Mouse (Mus musculus): ENCODE results near the gene Cd22. TPM values are rescaled to one million over a fixed set of nuclear protein-coding genes. Genes with fewer than 3 reads are reported as not detected.
"Not testable (repeated sequence)": the region's sequence is repeated elsewhere in the genome, so short reads cannot be mapped to it uniquely, and the experiment has no call there.

Gene Cd22
- total RNA-seq, 2 experiments from 2014 or later: not detected

DNA sequence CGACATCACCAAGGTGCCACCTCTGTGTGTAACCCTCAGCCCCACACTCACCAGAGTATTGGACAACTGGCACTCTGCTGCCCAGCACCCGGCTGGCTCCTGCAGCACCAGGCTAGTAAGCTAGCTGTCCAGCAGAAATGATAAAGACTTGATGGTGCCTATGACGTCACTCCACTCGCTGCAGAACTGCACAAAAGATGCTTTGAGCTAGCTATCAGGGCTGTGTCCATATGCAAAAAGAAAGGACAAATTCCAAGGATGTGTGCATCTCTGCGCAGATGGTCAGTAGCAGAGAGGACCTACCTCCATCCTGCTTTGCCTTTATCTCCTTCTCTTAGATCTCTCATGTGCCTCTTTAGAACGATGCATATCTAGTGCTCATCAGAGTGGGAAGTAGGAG lies 24.1 kb downstream of the Cd22 start, which contains the start of gene Ffar3:
Ffar3 (minus strand) TSS at position 101 of the 400 bp plus-strand sequence.
- TF ChIP-seq CTCF (conservative IDR thresholded peaks at IDR 0.05): no peak
- no peak within 1 kb of the TSS for H3K27ac ChIP-seq
- no peak within 1 kb of the TSS for H3K4me3 ChIP-seq
- DNase-seq (ENCODE audit: low spot score in 2 of 2): no peak

DNA sequence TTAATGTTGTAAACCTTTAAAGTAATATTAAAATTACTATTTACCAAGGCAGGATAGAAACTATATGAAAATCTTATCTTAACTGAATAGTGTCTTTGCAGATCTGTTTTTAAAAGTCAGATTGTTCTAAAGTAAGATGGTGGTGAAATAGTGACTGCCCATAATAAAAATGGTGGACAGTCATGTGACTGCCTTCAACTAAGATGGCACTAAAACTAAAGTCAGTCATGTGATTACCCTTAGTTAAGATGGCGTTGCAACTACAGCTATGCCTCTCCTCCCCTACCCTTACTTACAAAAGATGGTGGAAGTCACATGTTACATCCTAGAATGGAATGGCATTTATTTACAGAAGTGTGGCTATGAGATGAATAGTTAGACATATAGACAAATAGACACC lies 28.7 kb downstream of the Cd22 start:
- no peak for TF ChIP-seq CTCF (conservative IDR thresholded peaks at IDR 0.05)
- no peak overlapping the region for H3K27ac ChIP-seq
- H3K4me3 ChIP-seq: no peak overlapping the region
- no peak for DNase-seq (ENCODE audit: low spot score in 2 of 2)

DNA sequence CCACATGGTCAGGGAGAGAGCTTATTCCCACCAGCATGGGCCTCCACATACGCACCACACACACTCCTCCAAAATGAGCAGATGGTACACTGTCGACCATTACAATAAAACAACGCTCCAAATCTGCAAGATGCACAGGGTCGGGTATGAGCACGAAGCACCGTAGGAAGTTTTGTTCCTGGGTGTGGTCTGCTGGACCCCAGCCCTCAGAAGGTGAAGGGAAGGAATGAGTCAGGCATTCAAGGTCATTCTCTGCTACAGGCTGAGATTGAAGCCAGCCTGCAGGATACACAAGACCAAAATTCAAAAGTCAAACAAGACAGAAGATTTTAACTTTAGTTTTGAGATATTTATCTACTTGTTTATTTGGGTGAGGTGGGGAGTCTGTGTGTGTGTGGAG lies 32.2 kb downstream of the Cd22 start:
- no peak for DNase-seq (ENCODE audit: low spot score in 2 of 2)

DNA sequence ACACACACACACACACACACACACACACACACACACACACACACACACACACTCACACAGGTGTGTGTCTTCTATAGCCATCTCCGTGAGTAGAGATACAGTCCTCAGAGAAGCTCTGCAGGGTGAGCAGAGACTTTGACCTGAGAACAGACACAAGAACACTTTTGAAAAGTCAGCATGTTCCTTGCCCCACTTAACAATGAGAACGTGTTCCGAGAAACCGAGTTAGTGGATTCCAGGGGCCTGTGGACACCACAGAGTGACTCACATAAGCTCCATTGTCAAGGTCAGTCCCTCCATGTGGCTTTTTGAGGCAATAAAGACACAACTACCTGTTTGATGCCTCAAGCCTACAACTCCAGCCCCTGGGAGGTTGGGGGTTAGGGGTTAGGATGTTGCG lies 32.8 kb downstream of the Cd22 start:
- no peak for TF ChIP-seq CTCF (conservative IDR thresholded peaks at IDR 0.05)
- Histone ChIP-seq H3K4me3 (no peak overlapping the region), H3K27ac (no peak overlapping the region)
- DNase-seq (ENCODE audit: low spot score in 2 of 2): no peak

More for the DNA sequence above, 32.2 kb downstream of the Cd22 start:
- no peak overlapping the region for H3K4me3 ChIP-seq
- TF ChIP-seq CTCF (conservative IDR thresholded peaks at IDR 0.05): no peak
- H3K27ac ChIP-seq: no peak overlapping the region

DNA sequence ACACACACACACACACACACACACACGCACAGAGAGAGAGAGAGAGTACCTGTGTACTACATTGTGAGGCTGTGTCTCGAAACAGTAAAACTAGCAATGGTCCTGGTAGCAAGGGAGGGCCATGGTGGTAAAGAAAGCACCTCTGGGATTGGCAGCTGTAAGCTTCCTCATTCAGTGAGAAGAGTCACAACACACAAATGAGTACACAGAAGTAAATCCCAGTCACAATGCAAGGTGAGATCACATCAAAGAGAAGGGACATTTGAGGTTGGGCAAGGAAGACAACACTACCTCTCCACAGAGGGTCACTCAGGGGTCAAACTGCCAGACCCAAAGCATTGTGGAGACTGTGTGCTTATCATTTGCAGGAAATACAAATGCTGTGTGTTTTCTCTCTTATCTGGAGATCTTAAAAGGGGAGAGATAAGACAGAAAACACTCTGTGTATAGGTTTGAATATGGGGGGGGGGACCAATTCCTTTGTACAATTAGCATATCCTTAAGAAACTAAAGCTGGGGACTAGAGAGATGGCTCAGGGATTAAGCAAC lies 33.6 kb downstream of the Cd22 start:
- Histone ChIP-seq H3K4me3 (no peak overlapping the region), H3K27ac (no peak overlapping the region)
- DNase-seq (ENCODE audit: low spot score in 2 of 2): no peak
- no peak for TF ChIP-seq CTCF (conservative IDR thresholded peaks at IDR 0.05)

DNA sequence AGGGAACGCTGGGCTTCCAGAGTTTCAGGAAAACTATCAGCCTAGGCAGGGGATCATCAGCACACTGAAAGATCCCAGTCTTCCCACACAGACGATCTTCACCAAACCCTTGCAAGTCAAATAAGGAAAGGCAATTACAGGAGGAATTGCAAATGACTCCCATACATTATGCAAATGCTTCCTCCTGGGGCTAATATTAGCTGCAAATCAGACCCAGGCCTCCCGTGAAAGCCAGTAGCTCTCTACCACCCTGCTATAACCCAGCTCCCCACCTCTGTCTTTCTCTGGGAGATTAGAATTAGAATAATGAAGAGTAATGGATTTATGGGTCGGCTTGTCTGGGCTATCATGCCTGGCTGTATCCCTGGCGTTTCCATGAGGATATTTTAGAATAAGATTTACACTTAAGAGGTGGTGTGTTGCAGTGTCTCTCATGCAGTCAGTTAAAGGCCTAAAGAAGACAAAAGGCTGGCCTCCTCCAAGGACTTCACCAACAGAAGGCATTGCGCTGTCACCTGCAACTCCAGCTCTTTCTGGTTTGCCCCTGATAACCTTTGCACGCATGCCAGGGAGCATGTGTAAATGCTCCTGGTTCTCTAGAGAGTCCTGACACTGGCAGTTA lies 35.4 kb downstream of the Cd22 start:
- no peak overlapping the region for H3K27ac ChIP-seq
- DNase-seq (ENCODE audit: low spot score in 2 of 2): no peak
- H3K4me3 ChIP-seq: no peak overlapping the region
- no peak for TF ChIP-seq CTCF (conservative IDR thresholded peaks at IDR 0.05)

DNA sequence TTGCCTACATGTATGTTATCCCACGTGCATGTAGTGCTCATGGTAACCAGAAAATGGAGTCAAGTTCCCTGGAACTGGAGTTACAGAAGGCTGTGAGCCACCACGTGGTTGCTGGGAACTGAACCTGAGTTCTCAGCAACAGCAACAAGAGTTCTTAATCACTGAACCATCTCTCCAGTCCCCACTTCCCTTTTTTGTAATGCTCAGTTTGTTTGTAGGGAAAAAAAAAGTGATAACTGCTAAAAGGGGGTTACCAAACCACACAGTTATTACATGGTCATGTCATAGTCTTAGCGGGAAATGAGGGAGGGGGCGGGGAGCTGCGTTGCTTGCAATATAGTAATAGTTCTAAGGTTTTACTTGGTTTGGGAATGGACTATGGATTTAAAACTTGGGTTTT lies 38.0 kb downstream of the Cd22 start:
- no peak for DNase-seq (ENCODE audit: low spot score in 2 of 2)
- TF ChIP-seq CTCF (conservative IDR thresholded peaks at IDR 0.05): no peak
- Histone ChIP-seq H3K4me3 (no peak overlapping the region), H3K27ac (no peak overlapping the region)

DNA sequence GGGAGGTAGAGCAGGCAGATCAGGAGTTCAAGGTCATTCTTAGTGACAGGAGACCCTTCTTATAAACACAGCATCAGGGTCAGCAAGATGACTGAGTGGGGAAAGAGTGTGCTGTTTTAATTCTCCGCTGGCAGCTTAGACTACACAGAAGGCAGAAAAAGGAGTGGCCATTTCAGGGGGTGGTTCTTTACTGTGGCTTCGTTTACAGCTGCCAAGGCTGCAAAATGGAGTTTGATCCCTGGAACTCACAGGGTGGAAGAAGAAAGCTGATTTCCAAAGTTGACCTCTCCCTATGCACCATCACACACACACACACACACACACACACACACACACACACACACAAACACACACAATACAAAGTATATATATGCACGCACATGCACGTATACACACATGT lies 38.8 kb downstream of the Cd22 start:
- no peak overlapping the region for H3K4me3 ChIP-seq
- TF ChIP-seq CTCF (conservative IDR thresholded peaks at IDR 0.05): no peak
- DNase-seq (ENCODE audit: low spot score in 2 of 2): no peak

DNA sequence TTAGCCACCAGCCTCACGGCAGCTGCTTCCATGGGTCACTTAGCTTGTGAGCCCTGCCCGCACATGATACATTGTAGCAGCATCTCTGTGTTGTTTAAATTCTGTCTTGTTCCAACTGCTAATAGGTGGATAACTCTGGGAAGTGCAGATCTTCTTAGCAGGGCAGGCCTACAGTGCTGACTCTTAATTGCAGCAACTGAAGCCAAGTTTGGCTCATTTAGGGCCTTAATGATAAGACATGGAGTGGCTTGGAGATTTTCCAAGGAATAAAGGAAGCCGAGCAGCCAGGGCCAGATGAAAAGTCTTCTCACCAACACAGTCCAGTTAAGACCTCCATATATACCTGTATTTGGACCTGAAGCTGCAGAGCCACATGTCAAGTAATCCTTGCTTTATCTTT lies 39.8 kb downstream of the Cd22 start:
- H3K4me3 ChIP-seq: no peak overlapping the region
- TF ChIP-seq CTCF (conservative IDR thresholded peaks at IDR 0.05): no peak
- H3K27ac ChIP-seq: no peak overlapping the region
- DNase-seq (ENCODE audit: low spot score in 2 of 2): no peak

More for the DNA sequence above, 38.8 kb downstream of the Cd22 start:
- no peak overlapping the region for H3K27ac ChIP-seq

DNA sequence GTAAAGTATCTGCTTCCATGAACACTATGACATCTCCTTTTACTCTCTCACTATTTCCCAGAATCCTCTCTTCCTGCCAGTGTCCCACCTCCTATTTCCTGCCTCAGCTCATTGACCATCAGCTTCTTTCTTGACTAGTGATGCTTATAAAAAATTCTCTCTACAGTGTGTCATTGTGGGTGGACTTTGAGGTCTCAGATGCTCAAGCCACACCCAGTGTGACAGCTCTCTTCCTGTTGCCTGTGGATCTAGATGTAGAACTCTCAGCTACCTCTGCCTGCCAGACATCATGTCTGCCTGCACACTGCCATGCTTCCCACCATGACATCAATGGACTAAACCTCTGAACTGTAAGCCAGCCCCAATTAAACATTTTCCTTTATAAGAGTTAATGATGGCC lies 42.9 kb downstream of the Cd22 start:
- no peak for TF ChIP-seq CTCF (conservative IDR thresholded peaks at IDR 0.05)
- no peak overlapping the region for H3K4me3 ChIP-seq
- no peak for DNase-seq (ENCODE audit: low spot score in 2 of 2)
- no peak overlapping the region for H3K27ac ChIP-seq

DNA sequence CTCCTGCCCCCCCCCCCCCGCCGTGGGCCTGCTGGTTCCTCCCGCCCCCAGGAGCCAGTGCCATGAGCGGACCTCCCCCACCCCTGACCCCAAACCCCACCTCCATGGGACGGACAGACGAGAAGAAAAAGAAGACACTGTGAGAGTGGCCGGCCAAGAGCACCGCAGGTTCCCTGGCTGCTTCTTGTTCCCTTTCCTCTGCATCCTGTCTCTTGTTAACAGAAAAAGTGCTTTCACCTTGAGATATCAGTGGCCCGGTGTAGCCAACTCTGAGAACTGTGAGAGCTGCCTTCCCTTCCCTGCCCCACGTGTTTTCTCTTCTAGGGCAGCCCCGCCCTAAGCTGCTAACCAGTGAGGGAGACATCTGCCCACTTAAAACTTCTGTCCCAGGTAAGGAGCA lies 47.5 kb downstream of the Cd22 start:
- not testable (repeated sequence) for DNase-seq (ENCODE audit: low spot score in 2 of 2)

DNA sequence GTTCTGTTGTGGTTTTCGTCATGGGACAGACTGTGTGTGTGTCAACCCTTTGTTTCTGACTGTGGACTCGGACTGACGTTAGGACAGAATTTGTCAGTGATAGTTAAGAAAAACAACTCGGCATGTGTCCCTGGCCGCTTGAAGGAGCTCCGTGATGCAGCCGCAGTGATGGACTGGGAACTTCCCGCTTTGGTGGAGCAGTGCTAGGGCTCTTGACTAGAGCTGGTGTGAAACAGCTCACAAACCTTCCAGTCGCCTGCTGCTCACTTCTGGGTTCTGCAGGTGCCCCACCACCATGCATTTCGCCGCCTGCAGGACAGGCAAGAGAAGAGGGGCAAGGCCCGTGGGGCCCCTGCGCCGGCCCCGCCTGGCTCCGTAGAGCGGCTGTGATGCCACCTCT lies 47.9 kb downstream of the Cd22 start:
- no peak for TF ChIP-seq CTCF (conservative IDR thresholded peaks at IDR 0.05)
- no peak overlapping the region for H3K4me3 ChIP-seq
- no peak overlapping the region for H3K27ac ChIP-seq
- no peak for DNase-seq (ENCODE audit: low spot score in 2 of 2)

More for the DNA sequence above, 47.5 kb downstream of the Cd22 start:
- H3K4me3 ChIP-seq, H3K27ac ChIP-seq: not testable (repeated sequence)

DNA sequence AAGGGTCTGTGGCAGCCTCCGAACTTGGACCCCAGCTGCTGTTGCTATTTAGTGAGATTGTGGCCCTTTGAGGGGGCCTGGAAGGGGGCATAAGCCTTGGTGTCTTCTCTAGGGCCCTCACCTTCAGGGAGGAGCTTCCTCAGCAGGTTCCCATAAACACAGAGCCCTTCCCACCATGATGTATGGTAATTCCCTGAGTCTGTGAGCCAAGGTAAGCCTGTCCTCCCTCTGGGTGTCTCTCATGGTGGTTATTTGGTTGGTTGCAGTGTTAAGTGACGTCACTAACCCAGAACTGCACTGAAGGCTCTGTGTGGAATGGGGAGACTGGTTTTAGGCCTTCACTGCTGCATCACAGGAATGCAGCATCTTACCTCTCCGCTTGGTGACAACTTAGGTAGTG lies 50.7 kb downstream of the Cd22 start:
- Histone ChIP-seq H3K4me3 (no peak overlapping the region), H3K27ac (no peak overlapping the region)
- DNase-seq (ENCODE audit: low spot score in 2 of 2): no peak
- no peak for TF ChIP-seq CTCF (conservative IDR thresholded peaks at IDR 0.05)

DNA sequence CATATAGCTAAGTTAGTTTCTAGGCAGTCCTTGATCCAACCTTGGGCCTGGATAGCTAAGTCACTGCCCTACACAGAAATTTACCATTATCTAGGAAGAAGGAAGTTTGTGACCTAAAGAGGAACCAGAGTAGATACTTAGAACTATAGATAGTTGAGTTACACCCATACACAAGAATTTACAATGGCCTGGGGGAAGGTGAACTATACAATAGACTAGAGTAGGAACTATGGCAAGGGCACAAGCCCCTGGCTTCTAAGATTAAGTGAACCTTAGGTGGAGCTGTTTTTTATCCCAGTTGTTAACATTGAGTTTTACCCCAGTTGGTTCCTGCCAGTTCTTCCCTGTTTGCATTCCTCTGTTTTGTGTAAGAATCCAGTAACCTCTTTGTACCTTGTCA lies 51.3 kb downstream of the Cd22 start:
- H3K4me3 ChIP-seq; DNase-seq (ENCODE audit: low spot score in 2 of 2); H3K27ac ChIP-seq: not testable (repeated sequence)

Data from layer of hippocampus, adult 2 months (tissue).